Mouse (Mus musculus): ENCODE measurements around the gene Polg2. TPM values are rescaled to one million over a fixed set of nuclear protein-coding genes. Genes with fewer than 3 reads are reported as not detected.

The Polg2 gene
- polyA plus RNA-seq (2015; fragmentation: Nextera tagmentation; extraction: Ambion mirVana) = 14.3 and 14.6 TPM in 2 replicates

GRCm38 (mm10) chr11:106779388-106780088, at the start of gene Polg2:
Polg2 (minus strand) TSS chr11:106779537.

GRCm38 (mm10) chr11:106788775-106789459, 9.6 kb upstream of the Polg2 start, which contains the start of the genes Ddx5 and Cep95:
Ddx5 (minus strand) TSS chr11:106789185.
Cep95 (plus strand) TSS chr11:106789252.

GRCm38 (mm10) chr11:106751039-106752018, 28.0 kb downstream of the Polg2 start, which contains the start of gene Milr1:
Milr1 (plus strand) TSS chr11:106751226.

GRCm38 (mm10) chr11:106750121-106750751, 29.1 kb downstream of the Polg2 start, which contains the start of gene Pecam1:
Pecam1 (minus strand) TSS chr11:106750628.

Small RNA genes lying within 50 kb of the gene (microRNA-seq; reads per million reads assigned to microRNA genes)
- gene Gm25994 (ENCODE audit: borderline replicate concordance, insufficient number of aligned reads) (not detected), gene Mir3064 (ENCODE audit: borderline replicate concordance, insufficient number of aligned reads) (8.4 reads per million, percentile 12 among the genes with 10 or more reads in this experiment)

Other genes starting within 250 kb of the Polg2 start
- 8.4 and 12.7 TPM in 2 replicates for gene Tex2, start 166.1 kb downstream of the Polg2 start, polyA plus RNA-seq (2015; fragmentation: Nextera tagmentation; extraction: Ambion mirVana)
- 19.2 and 37.0 TPM in 2 replicates for gene Pecam1, start 28.9 kb downstream of the Polg2 start, polyA plus RNA-seq (2015; fragmentation: Nextera tagmentation; extraction: Ambion mirVana)
- gene Milr1, start 28.3 kb downstream of the Polg2 start, polyA plus RNA-seq (2015; fragmentation: Nextera tagmentation; extraction: Ambion mirVana) = 2.2 and 3.3 TPM in 2 replicates
- gene Ddx5, start 9.6 kb upstream of the Polg2 start, polyA plus RNA-seq (2015; fragmentation: Nextera tagmentation; extraction: Ambion mirVana) = 169 and 248 TPM in 2 replicates
- gene Cep95, start 9.7 kb upstream of the Polg2 start, polyA plus RNA-seq (2015; fragmentation: Nextera tagmentation; extraction: Ambion mirVana) = 7.0 and 11.5 TPM in 2 replicates
- gene Smurf2, start 141.2 kb upstream of the Polg2 start, polyA plus RNA-seq (2015; fragmentation: Nextera tagmentation; extraction: Ambion mirVana) = 9.4 and 10.4 TPM in 2 replicates
- 81.1 and 87.7 TPM in 2 replicates for gene Kpna2, start 220.0 kb upstream of the Polg2 start, polyA plus RNA-seq (2015; fragmentation: Nextera tagmentation; extraction: Ambion mirVana)
- 8.3 and 8.5 TPM in 2 replicates for gene 1810010H24Rik, start 246.1 kb upstream of the Polg2 start, polyA plus RNA-seq (2015; fragmentation: Nextera tagmentation; extraction: Ambion mirVana)